Mouse (Mus musculus) limb, embryonic 13.5 days (tissue): Measurements from ENCODE around the gene Tent5a. TPM values are rescaled to one million over a fixed set of nuclear protein-coding genes. Genes with fewer than 3 reads are reported as not detected.

Experiments
- ATAC-seq: fragments of 200-750 bp; cut with Nextera tagmentation; 2 replicates; pipeline ENCODE4 v1.8.0; 2017; ENCODE audit warnings: low read depth, moderate number of reproducible peaks, moderate TSS enrichment; ENCODE audit not compliant: low FRiP score
- H3K27ac ChIP-seq: fragments of 300-500 bp; sonication (generic); 2 replicates; pipeline ENCODE4 v1.5.1; 2015; ENCODE audit warnings: inconsistent platforms, mild to moderate bottlenecking, moderate library complexity
- H3K27me3 ChIP-seq: fragments of 300-500 bp; sonication (generic); 2 replicates; pipeline ENCODE4 v1.6.1; 2015; ENCODE audit warnings: mild to moderate bottlenecking, inconsistent platforms
- H3K36me3 ChIP-seq: fragments of 300-500 bp; sonication (generic); 2 replicates; pipeline ENCODE4 v1.6.1; 2015; ENCODE audit warnings: inconsistent platforms, mild to moderate bottlenecking, moderate library complexity
- H3K4me1 ChIP-seq: fragments of 300-500 bp; sonication (generic); 2 replicates; pipeline ENCODE4 v1.6.1; 2015; ENCODE audit warnings: inconsistent platforms
- H3K4me2 ChIP-seq: fragments of 300-500 bp; sonication (generic); replicated peaks from 2 replicates; pipeline ENCODE4 v1.6.1; 2015; ENCODE audit warnings: inconsistent platforms, mild to moderate bottlenecking, moderate library complexity
- H3K4me3 ChIP-seq: fragments of 300-500 bp; sonication (generic); 2 replicates; pipeline ENCODE4 v1.5.1; 2015; ENCODE audit warnings: moderate library complexity, mild to moderate bottlenecking, inconsistent platforms
- H3K9ac ChIP-seq: fragments of 300-500 bp; sonication (generic); 2 replicates; pipeline ENCODE4 v1.6.1; 2015; ENCODE audit warnings: mild to moderate bottlenecking, inconsistent platforms
- H3K9me3 ChIP-seq: fragments of 300-500 bp; sonication (generic); 2 replicates; pipeline ENCODE4 v1.6.1; 2016; ENCODE audit warnings: inconsistent platforms
- WGBS: fragments of 180-500 bp; shearing (Covaris S2); methylation state at CpG from one replicate; pipeline ENCODE4 v1.1.7; 2015; 5-methylcytosine and 5-hydroxymethylcytosine counted together
- polyA plus RNA-seq: library from polyadenylated mRNA; unstranded; fragments of >200 nt; fragmentation: Nextera tagmentation; extraction: Ambion mirVana; gene quantifications from 2 replicates; pipeline ENCODE4 v1.2.1, GENCODE M21; 2015

Tent5a gene
- 17.4 and 17.6 TPM in 2 replicates for polyA plus RNA-seq

- Histone ChIP-seq H3K36me3 (no peaks in the 10 kb centered on the region), H3K27ac (peak within 1 kb of the TSS; percentile 80), H3K9ac (peak within 1 kb of the TSS; percentile 75), H3K4me1 (peaks cover 19% of the 10 kb centered on the region), H3K4me3 (peak within 1 kb of the TSS; percentile 67), H3K4me2 (peak within 1 kb of the TSS; percentile 86), H3K27me3 (peaks cover 37% of the 10 kb centered on the region), H3K9me3 (no peaks in the 10 kb centered on the region)
- under 1% methylated on average over 72 of the region's 72 CpGs for WGBS
- peak; percentile 93 for ATAC-seq
Observed at GRCm38 (mm10) chr9:85327242-85328211, at the start of gene Tent5a. Tent5a (minus strand) TSS chr9:85327348.

DNA sequence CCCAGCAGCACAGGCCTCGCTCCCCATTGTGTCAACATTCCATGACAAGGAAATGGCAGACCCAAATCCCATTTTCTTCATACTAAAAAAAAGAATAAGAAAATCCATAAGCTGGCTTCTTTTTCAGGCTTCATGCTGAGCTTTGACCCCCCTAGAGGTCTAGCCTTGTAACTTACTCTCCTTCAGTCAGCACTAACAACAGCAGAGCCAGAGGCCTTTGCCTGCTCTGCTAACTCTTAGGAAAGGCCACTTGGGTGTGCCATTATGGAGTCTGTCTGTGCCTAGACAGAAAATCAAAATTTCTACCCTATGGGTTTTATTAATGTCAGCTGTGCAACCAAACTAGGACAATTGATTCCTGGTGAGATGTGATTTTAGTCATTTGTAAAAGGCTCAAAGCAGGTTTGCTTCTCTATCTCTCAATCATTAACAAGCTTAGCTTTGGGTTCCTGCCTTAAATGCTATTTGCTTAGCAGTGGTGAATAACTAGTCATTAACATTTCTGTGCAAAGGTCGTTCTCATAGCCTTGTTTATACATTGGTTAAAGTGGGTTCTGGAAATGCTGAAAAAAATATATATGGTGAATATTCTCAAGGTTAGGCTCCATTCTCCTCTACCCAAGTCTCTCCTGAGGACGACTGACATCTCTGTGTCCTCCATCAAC is 49.6 kb upstream of the Tent5a start:
- Histone ChIP-seq H3K27ac (no peak overlapping the region), H3K4me1 (no peaks in the 10 kb centered on the region), H3K4me3 (no peak overlapping the region), H3K9ac (no peak overlapping the region), H3K36me3 (no peaks in the 10 kb centered on the region), H3K27me3 (no peaks in the 10 kb centered on the region), H3K4me2 (no peak overlapping the region), H3K9me3 (no peaks in the 10 kb centered on the region)
- ATAC-seq: no peak
- WGBS: 86% methylated on average over 3 of the region's 3 CpGs

DNA sequence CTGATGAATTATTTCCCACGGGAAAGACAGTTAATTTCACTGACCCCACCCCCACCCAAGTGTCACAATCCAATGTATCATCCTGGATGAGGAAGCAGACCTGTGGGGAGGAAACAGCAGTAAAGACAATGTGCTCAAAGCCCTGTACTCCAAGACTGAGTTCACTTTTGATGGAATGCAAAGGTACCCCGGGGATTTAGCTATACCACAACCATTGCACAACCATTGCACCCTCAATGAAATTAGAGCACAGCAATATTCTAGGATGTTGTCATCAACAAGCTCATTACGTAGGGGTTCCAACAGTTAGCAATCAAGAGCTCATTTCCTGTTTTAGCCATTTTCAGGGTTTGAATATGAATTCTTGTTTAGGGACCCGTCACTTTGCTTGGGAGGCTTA is 48.0 kb upstream of the Tent5a start:
- Histone ChIP-seq H3K4me1 (no peaks in the 10 kb centered on the region), H3K27me3 (no peaks in the 10 kb centered on the region), H3K36me3 (no peaks in the 10 kb centered on the region), H3K4me3 (no peak overlapping the region), H3K4me2 (no peak overlapping the region), H3K9me3 (no peaks in the 10 kb centered on the region), H3K27ac (no peak overlapping the region), H3K9ac (no peak overlapping the region)
- 68% methylated on average over 4 of the region's 4 CpGs for WGBS
- no peak for ATAC-seq

DNA sequence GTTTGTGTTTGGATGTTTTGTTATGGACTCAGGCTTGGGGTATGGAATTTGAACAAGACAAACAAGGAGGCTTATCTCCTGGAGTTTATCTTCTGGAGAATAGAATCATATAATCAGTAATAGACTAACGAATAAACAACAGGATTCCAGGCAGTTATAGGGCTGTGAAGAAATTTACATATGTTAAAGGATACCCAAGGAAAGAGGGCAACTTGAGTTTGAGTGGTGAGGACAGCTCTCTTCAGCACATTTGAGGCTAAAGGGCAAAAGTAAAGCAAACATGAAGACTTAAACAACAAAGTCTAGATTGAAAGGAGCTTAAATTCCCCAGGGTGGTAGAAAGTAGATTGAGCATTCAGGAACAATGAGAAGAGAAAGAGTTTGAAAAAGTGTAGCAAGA is 44.9 kb upstream of the Tent5a start:
- H3K36me3 ChIP-seq: no peaks in the 10 kb centered on the region
- no peak overlapping the region for H3K4me2 ChIP-seq
- no peak overlapping the region for H3K4me3 ChIP-seq
- H3K9me3 ChIP-seq: no peaks in the 10 kb centered on the region
- no peak overlapping the region for H3K27ac ChIP-seq
- H3K4me1 ChIP-seq: no peaks in the 10 kb centered on the region
- no peak for ATAC-seq
- WGBS: 77% methylated on average over 1 of the region's 1 CpGs
- H3K9ac ChIP-seq: no peak overlapping the region
- H3K27me3 ChIP-seq: no peaks in the 10 kb centered on the region

GRCm38 (mm10) chr9:85369512-85369911 is 42.4 kb upstream of the Tent5a start:
- Histone ChIP-seq H3K9me3 (no peaks in the 10 kb centered on the region), H3K9ac (no peak overlapping the region), H3K4me1 (no peaks in the 10 kb centered on the region), H3K4me2 (no peak overlapping the region), H3K36me3 (no peaks in the 10 kb centered on the region), H3K27me3 (no peaks in the 10 kb centered on the region), H3K27ac (no peak overlapping the region), H3K4me3 (no peak overlapping the region)
- ATAC-seq: no peak
- 82% methylated on average over 5 of the region's 5 CpGs for WGBS

- no peak overlapping the region for H3K4me2 ChIP-seq
- H3K27me3 ChIP-seq: no peaks in the 10 kb centered on the region
- H3K4me1 ChIP-seq: no peaks in the 10 kb centered on the region
- H3K27ac ChIP-seq: no peak overlapping the region
- no peaks in the 10 kb centered on the region for H3K9me3 ChIP-seq
- H3K9ac ChIP-seq: no peak overlapping the region
- H3K4me3 ChIP-seq: no peak overlapping the region
- no peak for ATAC-seq
- WGBS: 74% methylated on average over 7 of the region's 7 CpGs
- no peaks in the 10 kb centered on the region for H3K36me3 ChIP-seq
Observed at GRCm38 (mm10) chr9:85357154-85357860, 30.2 kb upstream of the Tent5a start.

DNA sequence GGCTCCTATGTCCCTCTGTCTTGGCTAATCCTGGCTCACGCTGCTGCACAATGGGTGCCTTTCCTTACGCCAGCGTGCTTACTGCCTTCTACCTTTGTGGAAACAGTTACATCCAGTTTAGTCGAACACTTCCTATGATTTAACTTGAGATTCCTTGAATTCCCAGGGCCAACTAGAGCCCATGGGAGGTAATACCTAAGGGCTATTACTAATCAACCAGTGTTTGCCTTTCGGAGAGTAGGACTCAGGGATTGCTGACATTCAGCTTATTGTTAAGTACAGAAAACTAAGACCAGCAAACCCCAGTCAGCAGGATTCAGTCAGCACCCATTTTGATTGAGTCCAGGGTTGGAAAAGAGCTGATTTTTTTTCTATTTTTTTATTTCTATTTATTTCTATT is 28.4 kb upstream of the Tent5a start:
- H3K9me3 ChIP-seq: no peaks in the 10 kb centered on the region
- WGBS: 84% methylated on average over 5 of the region's 5 CpGs
- no peak overlapping the region for H3K27ac ChIP-seq
- no peaks in the 10 kb centered on the region for H3K36me3 ChIP-seq
- no peaks in the 10 kb centered on the region for H3K27me3 ChIP-seq
- H3K4me3 ChIP-seq: no peak overlapping the region
- no peak overlapping the region for H3K9ac ChIP-seq
- no peaks in the 10 kb centered on the region for H3K4me1 ChIP-seq
- no peak for ATAC-seq
- H3K4me2 ChIP-seq: no peak overlapping the region

- H3K4me2 ChIP-seq: no peak overlapping the region
- no peaks in the 10 kb centered on the region for H3K27me3 ChIP-seq
- no peak overlapping the region for H3K27ac ChIP-seq
- H3K4me3 ChIP-seq: no peak overlapping the region
- WGBS: 67% methylated on average over 10 of the region's 10 CpGs
- no peak overlapping the region for H3K9ac ChIP-seq
- no peaks in the 10 kb centered on the region for H3K36me3 ChIP-seq
- no peaks in the 10 kb centered on the region for H3K9me3 ChIP-seq
- H3K4me1 ChIP-seq: no peaks in the 10 kb centered on the region
- ATAC-seq: no peak
Observed at GRCm38 (mm10) chr9:85347823-85348523, 20.8 kb upstream of the Tent5a start.

GRCm38 (mm10) chr9:85342892-85343785 is 16.0 kb upstream of the Tent5a start:
- Histone ChIP-seq H3K27ac (no peak overlapping the region), H3K36me3 (no peaks in the 10 kb centered on the region), H3K4me2 (no peak overlapping the region), H3K9me3 (no peaks in the 10 kb centered on the region), H3K4me3 (no peak overlapping the region), H3K9ac (no peak overlapping the region), H3K4me1 (no peaks in the 10 kb centered on the region), H3K27me3 (no peaks in the 10 kb centered on the region)
- ATAC-seq: no peak
- 73% methylated on average over 8 of the region's 8 CpGs for WGBS

GRCm38 (mm10) chr9:85340303-85340702 is 13.2 kb upstream of the Tent5a start:
- no peaks in the 10 kb centered on the region for H3K9me3 ChIP-seq
- no peak for ATAC-seq
- H3K9ac ChIP-seq: no peak overlapping the region
- no peak overlapping the region for H3K4me2 ChIP-seq
- H3K36me3 ChIP-seq: no peaks in the 10 kb centered on the region
- H3K27me3 ChIP-seq: no peaks in the 10 kb centered on the region
- H3K4me1 ChIP-seq: no peaks in the 10 kb centered on the region
- no peak overlapping the region for H3K4me3 ChIP-seq
- H3K27ac ChIP-seq: no peak overlapping the region
- 69% methylated on average over 3 of the region's 3 CpGs for WGBS

DNA sequence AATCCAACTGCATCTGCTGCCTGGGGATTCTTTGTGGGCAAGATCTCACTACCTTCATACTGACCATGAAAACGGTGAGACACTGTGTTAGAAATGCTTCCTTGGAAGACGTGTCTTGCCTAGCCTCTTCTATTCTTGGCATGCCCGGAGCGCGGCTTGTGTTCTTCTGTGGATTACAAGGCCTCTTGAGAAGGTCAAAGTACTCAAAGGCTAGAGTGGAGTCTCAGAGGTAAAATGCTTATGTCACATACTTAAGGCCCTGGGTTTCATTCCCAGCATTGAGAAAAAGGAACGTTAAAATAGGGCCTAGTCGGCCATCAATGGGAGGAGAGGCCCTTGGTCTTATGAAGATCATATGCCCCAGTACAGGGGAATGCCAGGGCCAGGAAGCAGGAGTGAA is 8.9 kb upstream of the Tent5a start:
- no peak overlapping the region for H3K27ac ChIP-seq
- no peaks in the 10 kb centered on the region for H3K9me3 ChIP-seq
- no peaks in the 10 kb centered on the region for H3K4me1 ChIP-seq
- H3K4me3 ChIP-seq: no peak overlapping the region
- H3K36me3 ChIP-seq: no peaks in the 10 kb centered on the region
- no peak overlapping the region for H3K9ac ChIP-seq
- 89% methylated on average over 7 of the region's 7 CpGs for WGBS
- H3K4me2 ChIP-seq: no peak overlapping the region
- ATAC-seq: no peak
- H3K27me3 ChIP-seq: no peaks in the 10 kb centered on the region
